Mouse (Mus musculus): ENCODE results near the gene Foxa2.

The Foxa2 gene

DNA sequence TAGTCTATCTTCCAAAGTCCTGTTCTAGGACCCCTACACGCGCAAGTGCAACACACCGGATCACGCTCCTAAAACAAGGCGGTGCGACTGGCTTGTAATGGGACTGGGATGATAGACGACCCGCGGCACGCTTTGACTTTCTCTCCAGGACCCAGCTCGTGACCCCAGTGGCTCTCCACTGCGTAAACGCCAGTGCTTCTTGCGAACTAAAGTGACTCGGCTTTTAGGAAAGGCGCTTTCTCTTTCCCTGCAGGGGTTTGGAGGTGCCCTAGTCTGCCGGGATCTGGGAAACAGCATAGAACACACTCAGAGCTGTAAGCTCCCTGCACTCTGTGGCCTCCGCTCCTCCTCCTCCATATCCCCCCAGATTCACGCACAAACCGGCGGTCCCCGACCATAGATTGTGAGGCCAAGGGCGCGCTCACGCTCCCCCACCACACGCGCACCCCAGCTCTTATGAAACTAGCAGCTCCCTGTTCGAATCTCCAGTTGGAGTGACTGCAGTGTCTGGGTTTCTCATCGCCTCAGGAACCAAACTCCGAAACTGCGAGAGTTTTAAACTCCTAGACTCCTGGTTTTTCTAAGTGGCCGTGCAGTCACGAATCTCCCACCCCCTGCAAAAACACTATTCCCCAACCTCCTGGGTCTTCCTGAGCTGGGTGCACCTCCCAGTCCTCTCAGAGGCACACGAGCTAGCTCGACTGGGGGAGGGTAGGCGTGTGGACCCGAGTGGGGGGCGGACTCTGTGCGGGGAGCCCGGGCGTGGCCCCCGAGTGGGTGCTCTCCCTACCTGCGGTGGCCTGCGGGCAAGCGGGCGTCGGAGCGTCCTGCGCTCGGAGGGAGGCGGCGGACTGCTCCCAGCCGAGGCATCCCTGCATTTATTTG is 7.2 kb downstream of the Foxa2 start:
- no peak for DNase-seq (ENCODE audit: low spot score in 2 of 2)

DNA sequence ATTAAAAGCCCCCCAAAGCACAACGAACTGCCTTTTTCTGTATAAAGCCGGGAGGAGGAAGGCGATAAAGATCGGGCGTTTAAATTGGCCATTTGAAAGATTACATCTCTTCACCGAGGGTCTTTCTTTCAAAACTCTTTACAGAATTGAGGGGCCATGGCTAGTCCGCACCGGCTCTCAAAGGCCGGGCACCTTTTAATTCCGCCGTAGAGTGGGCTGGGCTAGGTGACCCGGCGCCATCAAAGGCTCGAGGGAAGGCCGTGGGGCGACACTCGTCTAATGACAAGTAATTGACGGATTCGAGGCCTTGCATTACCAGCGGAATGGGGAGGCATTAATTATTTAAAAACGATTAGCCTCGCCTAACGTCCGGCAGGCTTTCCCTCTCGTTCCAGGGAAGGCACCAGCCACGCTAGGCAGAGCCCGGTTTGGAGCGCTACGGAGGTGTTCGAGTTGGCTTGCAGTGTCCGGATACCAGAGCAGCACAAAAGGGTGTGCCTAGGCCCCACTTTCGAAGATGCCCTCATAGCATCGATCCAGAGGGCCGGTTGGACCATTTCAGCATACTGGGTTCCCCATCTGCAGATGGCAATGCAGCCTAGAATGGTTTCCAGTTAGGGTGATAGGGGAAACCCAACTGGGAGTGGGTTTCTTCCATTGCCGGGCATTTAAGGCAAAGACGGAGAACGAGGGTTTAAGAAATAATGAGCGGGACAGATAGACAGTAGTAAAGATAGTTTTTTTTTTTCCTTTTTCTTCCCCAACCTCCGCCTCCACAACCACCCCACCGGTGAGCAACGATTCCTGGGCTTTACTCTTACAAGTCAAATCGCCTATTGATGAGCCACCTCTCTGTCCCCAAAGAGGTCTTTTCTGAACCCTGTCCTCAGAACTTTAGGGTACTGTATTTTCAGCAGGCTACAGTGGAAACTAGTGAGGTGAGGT is 8.1 kb downstream of the Foxa2 start:
- no peak for DNase-seq (ENCODE audit: low spot score in 2 of 2)

DNA sequence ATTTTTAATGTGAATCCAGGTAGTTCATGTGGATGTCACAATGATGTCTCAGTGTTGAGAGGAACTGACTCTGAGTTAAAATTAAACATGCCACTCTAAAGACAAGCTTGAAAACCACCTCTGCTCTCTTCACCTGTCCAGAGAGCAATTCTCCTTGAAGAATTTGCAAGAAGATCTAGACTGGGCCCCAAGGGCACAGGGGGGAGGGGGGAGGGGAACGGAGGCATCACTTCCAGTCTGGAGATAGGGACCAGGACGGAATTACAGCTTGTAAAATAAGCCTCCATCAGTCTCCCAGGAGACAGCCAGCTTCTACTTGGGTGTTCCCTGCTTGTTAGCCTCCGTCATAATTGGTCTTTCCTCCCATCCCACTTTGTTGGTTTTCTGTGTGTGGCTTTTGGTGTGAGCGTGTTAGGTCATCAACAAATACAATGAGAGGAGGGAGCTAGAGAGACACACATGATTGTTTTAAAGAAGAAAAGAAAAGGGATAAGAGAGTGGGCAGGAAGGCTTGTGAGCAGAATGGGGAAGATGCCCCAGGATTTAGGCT is 10.1 kb downstream of the Foxa2 start:
- DNase-seq (ENCODE audit: low spot score in 2 of 2), result no peak

DNA sequence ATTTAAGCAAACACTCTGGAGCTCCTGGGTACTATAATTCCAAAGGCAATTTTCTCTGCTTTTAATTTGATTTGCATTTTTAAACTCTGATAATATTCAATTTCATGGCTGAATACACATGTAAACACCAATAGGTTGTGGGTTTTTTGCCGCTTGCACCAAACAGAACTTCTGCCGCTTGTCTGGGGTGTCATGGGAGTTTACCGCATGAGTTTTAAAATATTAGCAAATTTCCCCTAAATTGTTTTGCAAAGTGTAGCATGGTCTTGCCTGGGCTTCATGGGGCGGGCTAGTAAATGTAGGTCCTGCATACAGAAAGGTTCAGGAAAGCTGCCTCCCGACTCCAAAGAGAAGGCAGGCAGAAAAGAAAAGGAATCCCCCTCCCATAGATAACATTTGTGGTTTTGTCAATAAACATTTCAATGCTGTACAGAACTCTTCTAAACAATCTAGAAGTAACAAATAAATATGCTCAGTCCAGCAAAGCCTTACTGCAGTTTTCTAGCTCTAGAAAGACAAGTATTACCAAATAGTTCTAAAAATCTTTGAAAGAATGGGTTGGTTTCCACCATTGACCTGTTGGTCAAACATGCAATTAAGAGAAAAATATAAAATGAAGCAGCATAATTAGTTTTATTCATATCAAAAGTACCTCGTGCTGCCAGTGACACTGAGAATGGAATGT is 15.6 kb downstream of the Foxa2 start:
- no peak for DNase-seq (ENCODE audit: low spot score in 2 of 2)

DNA sequence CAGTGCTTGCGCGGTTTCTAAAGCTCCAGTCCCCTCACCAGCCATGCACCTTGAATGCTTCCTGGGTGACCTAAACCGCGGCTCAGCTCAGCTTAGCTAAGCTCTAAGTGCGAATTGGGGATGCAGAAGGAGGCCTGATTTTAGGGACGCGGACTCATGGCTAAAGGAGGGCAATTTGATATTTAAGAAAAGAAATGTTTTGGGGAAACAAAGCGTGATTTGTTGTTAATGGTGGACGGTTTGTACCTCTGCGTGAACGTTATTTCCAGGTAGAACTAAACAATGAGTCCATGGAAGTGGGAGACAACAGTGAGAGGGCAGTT is 16.2 kb downstream of the Foxa2 start:
- no peak for DNase-seq (ENCODE audit: low spot score in 2 of 2)

DNA sequence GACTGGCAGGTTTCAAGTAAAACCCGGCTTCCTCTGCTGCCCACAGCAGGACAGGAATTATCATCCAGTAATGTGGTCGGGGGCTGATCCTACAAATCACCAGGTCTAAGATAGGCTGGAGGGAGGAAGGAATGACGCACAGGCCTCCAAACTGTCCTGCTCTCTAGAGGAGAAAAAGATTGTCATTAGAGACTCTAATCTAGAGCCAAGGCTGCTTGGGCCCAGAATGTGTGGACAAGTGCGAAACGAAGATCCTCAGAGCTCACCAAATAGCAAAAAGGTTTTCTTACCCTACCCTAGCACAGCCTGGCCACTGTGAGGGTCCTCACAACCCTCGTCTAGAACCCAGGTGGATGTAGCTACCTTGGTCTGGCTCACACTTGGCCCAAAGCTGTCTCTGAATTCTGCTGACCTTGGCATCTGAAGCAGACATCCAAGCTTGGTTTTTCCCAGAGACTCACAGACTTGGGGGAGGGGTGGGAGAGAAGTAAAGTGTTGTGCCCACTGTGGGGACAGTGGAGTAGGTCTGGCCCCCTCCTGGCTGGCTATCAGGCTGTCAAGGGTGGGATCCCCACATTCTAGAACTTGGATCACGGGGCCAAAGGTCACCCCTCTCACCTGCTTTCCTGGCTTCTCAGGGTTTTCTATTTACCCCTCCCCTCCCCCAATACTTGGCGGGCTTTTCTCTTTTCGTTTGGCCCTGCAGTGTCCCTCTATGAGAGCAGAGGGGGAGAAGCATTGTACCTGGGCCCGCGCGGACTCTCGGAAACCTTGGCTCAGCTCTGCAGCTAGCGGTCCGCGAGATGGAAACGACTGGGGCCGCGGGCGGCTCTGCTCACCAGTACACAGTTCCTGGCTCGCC is 16.8 kb downstream of the Foxa2 start:
- no peak for DNase-seq (ENCODE audit: low spot score in 2 of 2)

DNA sequence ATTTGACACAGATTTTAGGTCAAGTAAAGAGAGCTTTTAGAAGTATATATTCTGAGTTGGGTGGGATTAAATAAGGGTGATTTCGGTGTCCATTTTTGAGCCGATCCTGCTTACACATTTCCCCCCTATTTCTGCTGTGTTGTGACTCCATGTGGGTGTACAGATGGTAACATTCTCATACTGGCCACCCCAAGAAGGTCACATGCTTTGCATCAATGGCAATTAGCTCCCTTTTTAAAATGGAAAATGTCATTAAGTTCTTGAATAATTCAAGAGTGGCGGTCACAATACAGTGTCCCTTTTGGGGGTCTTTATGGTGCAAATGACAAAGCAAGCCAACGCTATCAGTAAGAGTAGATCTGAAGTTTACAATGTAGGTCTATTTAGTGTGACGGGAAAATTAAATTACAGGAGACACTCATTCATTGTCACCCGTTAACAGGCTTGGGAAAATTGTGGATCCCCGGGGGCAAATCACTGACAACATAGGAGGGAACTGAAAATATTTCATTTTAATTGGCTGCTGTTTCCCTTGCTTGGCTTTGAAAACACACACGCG is 17.6 kb downstream of the Foxa2 start:
- no peak for DNase-seq (ENCODE audit: low spot score in 2 of 2)

DNA sequence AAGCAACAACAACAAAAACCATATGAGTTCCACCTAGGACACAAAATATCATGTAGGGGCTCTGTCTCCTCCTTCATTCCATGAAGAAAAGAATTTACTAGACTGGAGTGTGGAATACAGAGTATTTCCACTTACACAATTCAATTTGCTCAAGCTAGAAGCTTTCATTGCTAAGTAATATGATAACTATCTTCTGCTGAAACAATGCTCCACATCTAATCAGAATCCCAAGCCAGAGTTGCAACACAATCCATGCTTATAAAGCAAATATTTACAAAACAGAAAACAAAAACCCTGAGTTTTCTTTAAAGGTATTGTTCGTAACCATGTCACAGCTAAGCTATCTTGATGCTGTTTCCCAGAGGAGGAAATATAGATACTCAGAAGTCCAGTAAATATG is 20.4 kb downstream of the Foxa2 start:
- no peak for DNase-seq (ENCODE audit: low spot score in 2 of 2)

DNA sequence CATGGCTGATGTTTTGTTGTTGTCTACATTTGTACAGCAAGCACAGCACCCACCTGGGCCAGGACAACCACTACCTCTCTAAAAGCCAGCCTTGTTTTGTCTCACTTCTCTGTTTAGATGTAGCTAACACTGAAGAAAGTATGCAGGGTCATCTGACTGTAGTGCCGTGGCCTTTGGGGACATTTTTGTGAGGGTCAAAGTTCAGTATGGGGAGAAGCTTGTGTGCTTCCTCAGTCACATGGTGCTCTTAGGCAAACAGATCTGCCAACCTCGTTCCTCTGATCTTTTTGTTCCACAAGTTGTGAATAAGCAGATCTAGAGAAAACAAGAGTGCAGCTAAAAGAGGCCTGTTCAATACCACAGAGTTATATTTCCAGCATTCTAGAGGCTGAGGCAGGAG is 21.3 kb downstream of the Foxa2 start:
- no peak for DNase-seq (ENCODE audit: low spot score in 2 of 2)

DNA sequence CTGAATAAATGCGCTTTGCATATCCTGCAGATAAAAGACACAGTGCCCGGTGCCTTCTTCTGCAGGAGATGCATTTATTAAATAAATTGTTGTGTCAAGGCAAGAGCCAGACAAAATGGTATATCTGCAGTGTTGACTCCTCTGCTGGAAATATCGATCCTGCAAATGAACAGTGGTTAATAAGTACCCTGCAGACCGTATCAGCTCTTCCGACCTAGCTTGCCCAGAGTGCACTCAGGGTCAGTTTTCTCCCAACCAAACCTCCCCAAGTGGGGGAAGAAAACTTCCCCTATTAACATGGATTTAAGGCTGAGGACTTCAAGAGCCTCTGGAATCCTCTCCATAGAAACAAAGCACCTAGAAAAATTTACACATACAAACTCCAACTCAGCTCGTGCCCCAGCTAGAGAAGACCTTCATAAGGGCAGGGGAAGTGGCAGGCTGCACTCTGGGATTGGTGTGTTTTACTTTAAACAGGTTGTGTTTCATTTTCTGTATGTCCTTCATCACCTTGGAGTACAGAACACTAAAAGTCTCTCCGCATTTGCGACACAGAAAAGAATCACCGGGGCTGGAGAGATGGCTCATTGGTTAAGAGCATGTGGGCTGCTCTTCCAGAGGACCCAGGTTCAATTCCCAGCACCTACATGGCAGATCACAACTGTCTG is 22.4 kb downstream of the Foxa2 start:
- DNase-seq (ENCODE audit: low spot score in 2 of 2), result no peak

DNA sequence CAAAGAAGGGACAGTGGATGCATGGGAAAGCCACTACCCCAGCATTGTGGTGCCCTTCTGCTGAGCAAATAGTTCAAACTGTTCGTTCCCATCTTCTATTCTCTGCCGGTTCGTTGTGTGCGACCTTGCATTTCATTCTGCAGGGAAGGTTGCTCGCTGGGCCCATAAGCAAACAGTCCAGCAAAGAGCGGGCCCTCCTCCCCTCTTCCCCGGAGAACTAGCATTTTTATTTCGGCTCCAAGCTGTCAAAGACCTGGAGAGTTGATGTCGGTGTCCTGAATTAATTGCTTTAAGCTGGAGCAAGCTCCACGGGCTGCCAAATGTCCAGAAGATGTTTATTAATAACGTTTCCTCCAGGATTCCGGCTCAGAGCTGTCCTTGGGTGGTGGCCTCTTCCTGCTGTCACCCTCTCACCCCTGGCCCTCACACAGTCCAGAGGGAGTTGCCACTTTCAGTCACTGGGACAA is 23.4 kb downstream of the Foxa2 start:
- no peak for DNase-seq (ENCODE audit: low spot score in 2 of 2)

DNA sequence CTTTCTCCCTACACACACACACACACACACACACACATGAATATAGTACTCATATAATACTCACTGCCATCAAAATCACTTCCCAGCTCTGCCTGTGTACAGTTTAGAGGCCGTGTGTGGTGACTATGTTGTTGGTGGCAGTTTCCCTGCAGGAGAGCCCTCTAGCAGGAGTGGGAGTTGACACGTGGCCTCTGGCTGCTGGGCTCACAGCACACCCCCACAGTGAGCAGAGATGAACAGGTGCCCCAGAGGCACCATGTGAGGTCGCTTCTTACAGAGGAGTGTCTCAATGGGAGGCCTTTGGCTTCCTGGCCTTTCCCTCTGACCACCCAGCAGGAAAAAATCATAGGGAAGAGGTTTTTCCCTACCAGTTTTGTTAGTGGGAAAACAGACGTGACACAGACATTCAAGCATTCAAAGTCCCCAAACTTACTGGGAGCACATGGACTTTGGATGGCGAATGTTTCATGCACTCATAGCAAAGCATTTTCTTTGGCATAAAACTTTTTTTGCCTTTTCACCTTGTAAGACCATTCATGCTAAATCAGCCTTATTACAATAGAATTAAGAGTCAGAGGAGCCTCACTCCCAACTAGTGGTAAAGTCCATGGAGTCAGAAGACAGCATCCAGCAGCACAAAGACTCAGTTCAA is 24.7 kb downstream of the Foxa2 start:
- no peak for DNase-seq (ENCODE audit: low spot score in 2 of 2)

DNA sequence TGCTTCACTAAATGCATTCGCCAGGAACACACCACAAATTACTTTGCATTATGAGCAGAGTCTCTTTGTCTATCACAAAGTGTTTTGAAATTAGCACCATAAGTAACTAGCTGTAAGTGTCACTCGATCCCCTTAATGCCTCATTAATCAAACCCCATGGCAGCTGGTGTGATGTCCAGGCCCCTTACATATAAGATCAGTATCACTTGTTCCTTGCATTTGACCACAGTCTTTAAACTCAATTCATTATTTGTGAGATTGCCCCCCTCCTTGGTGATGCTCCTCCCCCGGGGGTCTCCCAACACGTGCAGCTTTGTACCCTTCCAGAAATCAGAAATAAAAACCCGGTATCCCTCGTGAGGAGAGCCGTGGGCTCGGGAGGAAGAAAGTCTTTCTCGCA is 25.8 kb downstream of the Foxa2 start:
- DNase-seq (ENCODE audit: low spot score in 2 of 2), result no peak

DNA sequence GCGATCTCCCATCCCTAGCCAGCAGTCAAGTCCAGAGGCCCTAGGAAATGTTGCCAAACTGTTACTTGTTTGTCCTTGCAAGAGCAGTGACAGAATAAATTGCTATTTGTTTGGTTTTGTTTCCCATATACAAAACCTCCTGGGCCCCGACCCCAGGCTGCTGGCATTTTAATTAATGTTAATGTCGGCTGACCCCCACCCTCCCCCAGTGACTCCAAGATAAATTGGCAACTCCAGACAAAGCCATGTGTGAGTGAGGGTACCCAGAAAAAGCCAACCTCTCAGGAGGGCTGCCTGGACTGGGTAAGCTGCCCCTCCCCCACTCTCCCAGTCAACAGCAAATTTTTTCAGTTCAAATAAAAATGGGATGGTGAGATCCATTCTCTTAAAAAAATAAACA is 26.6 kb downstream of the Foxa2 start:
- no peak for DNase-seq (ENCODE audit: low spot score in 2 of 2)

DNA sequence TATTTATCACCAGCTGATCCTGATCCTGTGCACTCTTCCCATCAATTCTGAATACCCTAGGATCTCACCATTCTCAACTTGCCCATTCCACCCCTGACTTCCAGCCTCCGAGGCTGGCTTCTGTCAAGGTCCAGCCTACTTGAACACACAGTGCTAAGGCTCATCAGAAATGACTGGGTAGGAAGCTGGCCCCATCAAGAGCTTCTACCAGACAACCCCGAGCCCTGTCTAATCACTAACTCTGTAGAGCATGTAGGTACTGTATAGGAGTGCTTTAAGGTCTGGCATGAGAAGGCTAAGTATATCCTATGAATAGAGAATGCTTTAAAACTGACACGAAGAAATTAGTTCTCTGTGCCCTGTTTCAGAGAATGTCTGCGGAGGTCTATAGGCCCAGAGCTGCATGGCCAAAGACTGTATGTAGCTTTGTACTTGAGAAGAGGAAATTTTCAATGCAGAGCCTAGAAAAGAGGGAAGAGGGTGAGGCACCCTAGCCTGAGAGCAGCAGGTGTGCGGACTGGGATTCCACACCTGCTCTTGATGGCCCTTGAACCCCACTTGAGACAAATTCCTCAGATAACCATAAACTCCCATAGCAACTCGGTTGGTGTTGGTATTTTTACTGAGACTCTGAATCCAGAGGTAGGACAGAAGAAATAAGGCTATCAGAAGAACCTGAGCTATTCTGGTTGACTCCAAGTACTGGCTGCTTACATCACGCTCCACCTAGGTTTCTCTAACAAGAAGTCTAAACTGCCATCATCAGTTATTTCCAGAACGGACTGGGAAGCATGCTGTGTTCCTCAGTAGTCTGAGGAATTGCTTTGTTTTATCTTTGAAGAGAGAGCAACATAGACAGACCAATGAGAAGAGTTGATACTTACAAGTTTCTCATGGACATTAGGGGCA is 28.7 kb downstream of the Foxa2 start:
- DNase-seq (ENCODE audit: low spot score in 2 of 2), result no peak

DNA sequence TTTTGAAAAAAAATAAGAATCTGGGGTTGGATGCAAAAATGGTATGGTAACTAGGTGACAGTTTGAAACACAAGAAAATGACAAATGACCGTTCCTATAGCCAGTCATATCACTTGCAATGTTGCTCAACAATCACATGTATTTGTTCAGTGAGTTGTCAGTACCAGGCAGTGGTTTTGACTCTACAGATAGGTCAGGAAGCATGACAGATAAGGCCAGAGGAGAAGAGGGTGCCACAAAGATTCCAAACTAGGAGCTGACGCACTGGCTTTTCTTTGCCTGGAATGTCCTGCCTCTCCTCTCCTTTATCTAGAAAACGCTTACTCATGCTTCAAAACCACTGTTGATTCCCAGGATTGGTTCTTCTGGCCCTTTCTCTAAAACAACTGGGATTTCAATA is 33.4 kb downstream of the Foxa2 start:
- DNase-seq (ENCODE audit: low spot score in 2 of 2), result no peak

DNA sequence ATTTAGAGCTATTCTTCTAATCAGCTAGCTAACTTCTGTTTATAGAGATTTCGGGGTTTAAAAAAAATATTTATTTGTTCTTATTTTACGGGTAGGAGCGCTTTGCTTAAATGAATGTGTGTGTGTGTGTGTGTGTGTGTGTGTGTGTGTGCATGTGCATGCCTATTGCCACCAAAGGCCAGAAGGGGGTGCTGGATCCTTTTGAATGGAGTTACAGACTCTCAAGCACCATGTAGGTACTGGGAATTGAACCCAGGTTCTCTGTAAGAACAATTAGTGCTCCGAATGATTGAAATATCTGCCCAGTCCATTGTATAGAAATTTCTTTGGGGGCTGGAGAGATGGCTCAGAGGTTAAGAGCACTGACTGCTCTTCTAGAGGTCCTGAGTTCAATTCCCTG is 37.7 kb downstream of the Foxa2 start:
- DNase-seq (ENCODE audit: low spot score in 2 of 2), result no peak
